Mouse (Mus musculus) layer of hippocampus, adult 9-10 months (tissue): ENCODE measurements at regions not wholly inside any gene's neighbourhood (a gene's known extent, or its start where the extent isn't known, plus 50 kb on each side); places are given as distances from the start of the nearest gene placed in this dataset.

Experiments
- DNase-seq: peaks from one replicate; pipeline ENCODE4 v3.0.0; 2022; ENCODE audit warnings: low spot score

DNA sequence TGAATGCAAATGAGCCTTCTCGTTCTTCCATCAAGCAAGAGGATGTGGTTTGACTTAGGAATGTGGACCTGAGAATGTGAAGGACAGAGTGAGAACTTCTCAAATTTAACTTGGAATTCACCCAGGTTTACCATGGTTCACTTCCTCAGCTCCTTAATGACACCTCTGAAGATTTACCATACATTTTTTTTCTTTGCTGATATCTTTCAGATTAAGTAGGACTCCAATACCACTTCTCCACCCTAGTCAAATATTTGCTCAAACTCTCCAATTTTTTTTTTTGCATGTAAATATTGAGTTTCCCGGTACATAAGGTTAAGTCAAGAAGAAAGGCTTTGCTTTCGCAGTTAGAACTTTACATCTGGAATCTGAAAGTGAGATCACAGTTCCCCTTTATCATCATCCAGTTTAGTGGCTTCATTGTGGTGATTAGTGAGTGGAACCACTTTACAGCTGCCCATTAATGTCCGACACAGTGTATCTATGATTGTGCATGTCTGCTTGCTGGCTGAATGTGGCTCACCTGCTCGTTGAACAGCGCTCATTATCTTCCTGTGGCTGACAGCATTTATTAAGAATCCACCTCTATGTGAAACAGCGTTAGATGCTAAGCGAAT is 446.0 kb upstream of the Adam34 start:
- DNase-seq = no peak

DNA sequence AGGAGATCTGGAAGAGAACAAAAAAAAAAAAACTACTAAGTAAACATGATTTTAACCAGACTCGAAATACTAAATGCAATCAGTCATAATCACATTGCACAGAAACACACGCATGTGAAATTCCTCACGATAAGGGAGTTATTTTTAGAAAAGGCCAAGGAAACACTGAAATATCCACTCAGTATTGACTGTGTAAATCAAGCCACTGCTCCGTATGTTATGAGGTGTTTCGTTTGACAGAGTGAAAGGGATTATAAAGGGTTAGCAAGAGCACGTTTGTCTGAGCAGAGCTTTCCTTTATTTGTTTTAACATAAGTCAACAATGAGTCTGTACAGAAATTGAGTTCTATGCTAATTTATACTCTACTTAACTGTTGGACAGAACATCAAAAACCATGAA is 455.3 kb upstream of the Adam34 start:
- DNase-seq = no peak

DNA sequence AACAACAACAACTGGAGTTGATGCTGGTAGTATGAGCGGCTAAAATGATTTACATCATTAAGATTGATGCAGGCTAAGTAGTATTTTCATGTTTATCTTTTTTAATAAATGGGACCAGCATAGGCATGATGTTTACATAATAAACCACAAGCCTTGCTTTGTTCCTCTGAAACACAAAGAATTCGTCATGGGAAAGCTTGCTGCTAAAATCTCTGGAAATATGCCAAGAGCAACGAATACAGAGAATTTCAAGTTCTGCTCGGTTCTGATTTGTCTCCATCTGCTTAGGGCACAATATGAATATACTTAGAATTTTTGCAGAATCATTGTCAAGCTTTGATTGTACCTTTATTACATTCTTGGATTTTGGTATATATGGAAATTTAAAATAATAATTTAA is 467.2 kb upstream of the Adam34 start:
- DNase-seq = peak; percentile 8

DNA sequence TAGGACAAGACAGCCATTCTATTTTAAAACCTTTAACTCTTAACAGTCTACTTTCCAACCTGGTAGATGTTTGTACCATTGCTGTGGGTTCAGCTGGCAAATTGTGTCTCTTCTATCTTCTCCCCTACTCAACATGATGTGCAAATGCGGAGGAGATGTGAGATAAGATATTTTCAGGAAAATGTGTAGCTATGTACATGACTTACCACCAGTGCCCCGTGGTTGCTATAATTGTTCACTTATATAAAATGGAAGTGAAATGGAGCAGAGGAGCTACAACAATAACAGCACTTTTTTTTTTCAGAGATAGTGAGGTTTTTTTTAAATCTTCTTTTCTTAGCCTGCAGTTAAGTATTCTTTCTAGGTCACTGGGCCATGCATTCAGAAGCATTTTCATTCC is 492.4 kb upstream of the Adam34 start:
- no peak for DNase-seq

DNA sequence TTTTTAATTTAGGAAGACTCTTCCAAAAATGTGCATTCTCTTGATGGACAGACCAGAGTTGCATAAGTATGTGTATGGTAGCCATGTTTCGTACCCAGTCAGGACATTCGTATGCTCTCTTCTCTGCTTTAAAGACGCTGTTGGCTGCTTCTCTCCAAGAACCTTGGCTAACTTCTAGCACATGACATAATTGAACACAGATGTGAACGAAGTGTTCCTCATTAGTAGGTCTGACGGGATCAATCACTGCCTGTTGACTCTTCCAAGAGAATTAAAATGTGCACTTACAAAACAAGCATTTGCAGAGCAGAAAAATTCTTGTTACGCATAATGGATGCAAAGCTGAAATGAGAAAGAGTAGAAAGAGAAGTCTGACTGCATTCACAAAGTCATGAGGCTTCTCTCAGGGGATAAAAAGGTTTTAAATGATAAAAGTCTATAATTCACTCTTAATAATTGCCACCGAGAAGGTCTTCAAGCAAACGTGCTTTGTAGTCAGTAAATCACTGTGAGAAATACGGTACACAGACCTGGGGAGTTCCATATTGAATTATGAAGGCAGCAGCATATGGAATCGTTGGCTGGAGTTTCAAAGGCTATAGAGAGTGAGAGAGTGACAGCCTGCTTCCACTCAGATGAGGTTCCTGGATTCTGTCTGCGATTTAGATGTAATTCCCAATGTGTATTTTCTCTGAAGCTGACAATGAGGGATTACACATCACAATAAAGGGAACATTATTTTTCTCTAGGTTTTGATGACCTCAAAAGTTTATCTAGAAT is 496.7 kb upstream of the Adam34 start:
- DNase-seq = no peak

DNA sequence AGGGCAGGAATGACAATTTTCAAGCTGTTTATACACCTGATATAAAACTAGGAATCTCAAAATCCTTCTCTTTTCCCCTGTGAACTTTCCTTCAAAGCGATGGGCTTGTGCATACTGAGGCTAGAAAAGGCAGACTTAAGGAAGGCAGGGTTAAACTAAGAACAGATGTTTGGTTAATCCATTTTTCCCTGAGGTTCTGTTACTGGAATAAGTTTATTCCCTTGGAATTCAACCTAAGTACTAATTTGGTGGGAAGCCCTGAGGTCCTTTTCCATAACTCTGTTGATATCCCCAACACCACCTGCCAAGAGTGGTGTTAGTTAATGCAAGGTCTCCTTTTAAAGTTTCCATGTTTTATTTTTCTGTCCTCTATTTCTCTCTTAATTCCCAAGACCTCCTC is 512.5 kb upstream of the Adam34 start:
- DNase-seq = no peak

DNA sequence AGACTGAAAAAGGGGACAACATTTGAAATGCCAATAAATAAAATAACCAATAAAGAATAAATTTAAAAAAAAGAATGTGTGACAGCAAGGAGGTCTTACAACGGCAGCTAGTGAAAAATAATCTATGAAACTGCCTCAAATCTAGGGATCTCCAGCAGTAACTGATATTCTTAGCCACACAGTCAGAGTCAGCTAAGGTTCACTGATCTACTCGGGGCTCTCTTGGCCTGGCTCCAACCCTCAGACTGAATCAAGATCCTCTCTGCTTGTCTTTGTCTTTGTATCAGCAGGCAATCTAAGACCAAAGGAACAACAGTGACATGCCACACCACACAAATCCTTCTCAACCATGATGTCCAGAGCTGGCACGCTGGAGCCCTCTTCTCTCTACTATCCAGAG is 542.5 kb upstream of the Adam34 start:
- DNase-seq = no peak

DNA sequence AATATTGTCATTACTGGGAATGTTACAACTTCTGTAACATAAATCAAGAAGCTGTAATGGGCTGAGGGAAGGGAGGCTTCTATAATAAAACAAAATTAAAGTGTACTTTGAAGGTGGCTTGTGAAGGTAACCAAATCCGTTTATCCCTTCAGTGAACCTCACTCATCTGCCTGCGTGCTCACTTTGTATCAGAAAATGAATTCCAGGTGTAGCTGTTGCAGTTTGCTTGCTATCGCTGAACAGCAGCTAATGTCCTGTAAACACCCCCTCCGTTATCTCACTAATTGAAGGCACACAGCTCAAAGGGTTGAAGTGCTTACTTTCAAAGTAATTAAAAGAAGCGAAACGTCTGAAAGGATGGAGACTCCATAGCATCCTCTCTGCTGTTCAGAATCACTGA is 547.2 kb upstream of the Adam34 start:
- no peak for DNase-seq

DNA sequence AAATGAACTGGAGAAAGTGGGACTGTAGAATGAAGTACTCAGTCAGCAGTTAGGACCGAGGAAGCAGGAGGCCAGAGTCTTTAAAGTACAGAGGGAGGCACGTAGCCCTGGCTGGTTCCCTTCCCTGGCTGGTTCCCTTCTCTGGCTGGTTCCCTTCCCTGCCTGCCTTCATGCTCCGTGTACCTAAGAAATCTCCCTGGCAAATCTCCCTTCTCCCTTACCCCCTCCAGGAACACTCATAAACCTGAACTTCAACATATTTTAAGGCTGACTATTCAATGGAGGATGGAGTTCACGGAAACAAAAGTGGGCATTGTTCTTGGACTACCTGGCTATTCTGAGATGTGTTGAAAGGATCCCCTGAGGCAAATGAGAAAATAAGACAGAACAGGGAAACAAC is 551.2 kb upstream of the Adam34 start:
- no peak for DNase-seq

DNA sequence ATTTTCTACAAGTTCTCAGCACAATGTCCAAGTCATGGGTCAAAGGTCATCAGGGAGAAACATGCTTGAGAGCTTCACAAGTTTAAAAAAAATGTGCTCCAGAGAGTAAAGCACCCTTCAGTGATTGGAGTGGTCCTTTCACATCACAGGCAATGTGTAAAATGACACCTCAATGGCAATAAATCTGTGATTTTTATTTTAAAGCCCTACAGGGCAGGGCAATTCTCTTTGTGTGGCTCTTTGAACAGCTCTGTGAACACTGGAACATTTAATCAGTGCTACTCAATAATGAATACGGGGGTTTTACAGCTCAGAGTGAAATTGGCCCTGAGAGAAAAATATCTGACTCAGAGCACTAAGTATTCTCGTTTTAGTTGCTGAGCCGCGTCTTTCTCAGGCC is 563.5 kb upstream of the Adam34 start:
- DNase-seq = no peak

DNA sequence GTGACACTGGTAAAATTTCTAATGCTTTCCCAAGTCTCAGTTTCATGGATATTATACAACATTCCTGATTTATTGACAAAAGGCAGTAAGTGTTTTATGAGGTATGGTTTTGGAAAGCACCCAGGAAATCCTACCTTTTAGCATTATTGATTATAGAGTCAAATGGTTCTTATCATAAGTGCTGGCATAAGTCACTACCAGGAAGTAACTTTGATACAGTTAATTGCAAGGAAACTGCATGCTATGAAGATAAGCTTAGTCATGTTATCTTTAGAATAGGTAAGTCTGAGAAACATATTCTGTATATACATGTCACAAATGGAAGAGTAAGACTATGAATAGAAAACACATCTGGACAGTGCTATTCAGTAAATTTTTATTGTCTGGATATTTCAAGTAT is 608.4 kb upstream of the Adam34 start:
- DNase-seq = no peak

DNA sequence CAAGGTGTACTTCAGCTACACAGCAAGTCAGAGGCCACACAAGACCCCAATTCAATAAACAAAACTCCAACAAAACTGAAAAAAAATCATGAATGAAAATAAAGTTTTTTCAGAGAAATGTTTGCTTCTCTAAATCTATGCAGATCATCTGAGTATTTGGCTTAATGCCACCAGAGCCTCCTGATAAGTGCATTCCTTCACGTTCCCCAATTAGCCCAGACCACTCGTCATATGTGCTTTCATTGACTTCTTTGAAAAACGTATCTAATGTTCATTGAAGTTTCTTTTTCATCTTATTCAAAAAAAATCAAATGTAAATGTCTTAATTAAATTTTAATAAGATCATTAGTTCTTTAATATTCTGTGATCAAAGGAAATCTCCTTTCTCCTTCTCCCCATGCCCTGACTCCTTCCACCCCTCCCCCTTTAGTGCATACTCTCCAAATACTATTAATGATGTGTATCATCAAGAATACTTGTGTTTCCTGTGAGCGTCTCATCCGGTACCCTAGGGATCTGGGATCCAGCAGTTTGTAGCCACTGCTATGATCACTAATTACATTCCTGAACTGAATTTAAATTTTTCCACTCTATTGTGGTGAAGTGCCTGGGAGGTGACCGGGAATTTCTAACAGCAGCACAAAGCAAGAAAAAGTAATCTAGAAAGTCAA is 600.8 kb upstream of the Fat1 start:
- DNase-seq = no peak

DNA sequence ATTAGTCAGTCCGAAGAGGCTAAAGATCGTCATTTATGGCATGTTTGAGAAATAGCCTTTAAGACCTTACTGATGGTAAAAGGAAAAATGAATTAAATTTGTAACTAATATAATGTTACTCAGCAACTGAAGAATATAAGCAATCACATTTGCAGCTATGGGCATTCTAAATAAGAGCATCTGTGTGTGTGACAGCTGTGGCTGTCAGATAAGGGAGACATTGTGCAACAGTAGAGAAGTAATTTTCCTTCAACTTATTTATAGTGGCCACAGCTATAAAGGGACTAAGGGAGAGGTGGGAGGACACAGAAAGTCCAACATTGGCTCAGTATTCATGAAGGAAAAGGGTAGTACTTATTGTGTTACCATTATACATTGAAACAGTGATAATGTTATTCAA is 591.8 kb upstream of the Fat1 start:
- DNase-seq = no peak

DNA sequence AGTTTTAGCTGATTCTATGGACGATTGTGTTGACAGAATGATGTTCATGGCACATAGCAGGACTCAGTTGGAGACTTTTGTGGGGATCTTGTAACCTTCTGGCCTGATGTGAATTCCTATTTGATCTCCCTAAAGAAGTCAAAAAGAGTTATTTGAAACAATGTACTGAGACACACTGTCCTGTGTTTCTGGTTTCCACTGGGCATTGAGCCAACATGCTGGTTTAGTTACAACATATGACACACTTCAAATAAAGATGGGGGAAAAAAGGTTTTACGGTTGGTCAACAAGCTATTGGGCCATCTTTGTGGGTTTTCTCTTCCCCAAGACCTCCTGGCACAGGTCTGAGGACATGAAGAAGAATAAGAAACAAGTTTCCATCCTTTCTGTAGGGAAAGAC is 591.3 kb upstream of the Fat1 start:
- DNase-seq = no peak

DNA sequence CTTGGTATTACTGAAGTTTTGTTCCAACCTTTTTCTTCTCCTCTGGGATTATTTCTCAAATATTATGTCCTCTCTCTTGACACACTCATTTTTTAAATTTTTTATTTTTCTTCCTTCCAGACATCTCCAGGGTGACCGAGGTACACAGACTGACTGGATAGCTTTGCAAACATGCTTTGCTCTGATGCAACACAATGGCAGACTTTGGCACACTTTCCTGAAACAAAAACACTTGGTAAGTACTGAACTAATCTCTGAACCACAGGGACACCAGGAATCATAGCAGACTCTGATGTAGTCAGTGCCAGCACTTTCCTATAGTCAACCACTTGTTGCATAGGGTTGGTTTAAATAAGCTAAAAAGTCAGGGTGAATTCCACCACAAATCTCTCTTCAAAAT is 587.8 kb upstream of the Fat1 start:
- DNase-seq = no peak

DNA sequence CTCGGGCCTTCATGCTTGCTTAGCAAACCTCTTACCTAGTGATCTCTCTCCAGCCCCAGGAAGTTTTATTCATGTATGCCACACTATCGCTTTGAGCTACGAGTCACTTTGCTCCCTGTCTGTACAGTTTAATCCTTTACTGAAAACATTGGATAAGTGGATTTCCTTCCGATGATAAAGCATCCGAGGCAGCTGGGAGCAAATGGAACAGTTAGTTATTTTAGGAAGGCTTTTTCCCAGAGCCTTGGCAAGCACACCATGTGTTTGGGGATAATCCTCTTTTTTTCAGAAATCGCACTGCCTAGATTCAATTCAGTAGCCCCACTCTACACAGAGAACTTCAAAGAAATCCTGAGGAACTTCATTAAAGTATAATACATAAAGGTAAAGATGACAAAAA is 561.3 kb upstream of the Fat1 start:
- no peak for DNase-seq

DNA sequence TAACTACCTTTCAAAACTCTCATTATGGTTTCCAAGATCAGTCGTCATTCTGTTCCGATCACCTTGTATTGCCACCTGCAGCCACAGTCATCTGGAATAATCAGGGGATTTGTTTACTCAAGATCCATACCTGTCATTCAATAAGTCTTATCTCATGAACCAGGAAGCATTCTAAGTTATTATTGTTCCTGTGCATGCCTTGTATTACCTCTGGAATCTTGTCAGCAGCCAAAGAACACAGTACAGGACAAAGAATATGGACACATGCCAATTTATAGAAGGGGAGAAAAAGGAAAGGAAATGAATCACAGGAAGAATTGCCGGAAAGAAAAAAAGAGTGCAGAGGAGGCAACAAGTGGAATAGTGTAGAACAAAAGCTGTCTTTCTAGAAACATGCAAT is 557.5 kb upstream of the Fat1 start:
- no peak for DNase-seq

DNA sequence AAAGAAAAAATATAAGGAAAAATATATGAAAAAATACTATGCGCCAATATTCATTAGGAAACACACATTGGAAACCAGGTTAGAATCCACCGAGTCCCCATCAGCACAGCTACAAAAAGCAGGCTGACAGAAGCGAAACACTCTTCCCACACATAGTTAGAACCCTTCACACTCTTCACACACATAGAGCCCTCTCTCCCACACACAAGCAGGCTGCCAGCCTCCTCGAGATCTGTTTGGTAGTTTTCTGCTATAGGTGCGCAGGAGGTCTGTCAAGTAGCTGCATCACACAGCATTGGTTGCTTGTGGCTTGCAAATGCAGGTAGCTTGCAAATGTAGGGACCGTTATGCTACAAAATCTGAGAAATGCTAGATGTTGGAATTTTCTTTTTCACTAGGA is 526.8 kb upstream of the Fat1 start:
- DNase-seq = no peak

DNA sequence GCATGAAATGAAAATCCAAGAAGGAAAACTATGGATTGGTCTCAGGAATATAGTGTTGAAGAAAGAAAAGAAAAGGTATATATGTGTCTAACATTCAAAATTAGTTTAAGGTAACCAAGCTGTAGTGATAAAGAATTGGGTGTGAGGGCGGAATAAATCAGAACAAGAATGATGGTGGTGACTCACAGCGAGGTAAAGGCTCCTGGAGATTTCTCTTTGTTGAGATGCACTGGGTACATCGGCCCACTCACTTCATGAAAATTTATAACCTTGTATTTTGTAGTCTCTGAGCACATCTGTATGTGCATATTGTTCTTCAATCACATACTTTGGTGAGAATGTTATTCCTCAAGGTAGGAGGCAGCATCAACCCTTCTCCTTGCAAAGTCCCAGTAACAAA is 525.0 kb upstream of the Fat1 start:
- no peak for DNase-seq

DNA sequence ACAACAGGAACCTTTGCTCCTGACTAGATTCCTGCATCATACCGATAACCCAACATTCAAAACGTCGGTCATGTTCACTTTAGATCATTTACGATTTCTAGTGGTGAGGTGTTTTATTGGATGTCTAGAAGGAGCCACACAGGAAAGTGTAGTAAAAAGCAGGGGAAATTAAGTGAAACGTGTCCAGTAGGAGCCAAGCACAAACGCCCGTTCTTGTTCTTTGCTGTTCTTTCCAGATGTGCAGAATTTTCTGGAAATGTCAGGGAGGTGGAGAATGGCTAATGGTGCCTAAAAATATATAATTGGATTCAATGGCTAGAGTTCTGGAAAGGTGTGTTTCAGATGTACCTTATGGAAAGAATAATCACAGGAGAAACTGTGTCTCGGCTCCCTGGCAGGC is 517.2 kb upstream of the Fat1 start:
- no peak for DNase-seq

DNA sequence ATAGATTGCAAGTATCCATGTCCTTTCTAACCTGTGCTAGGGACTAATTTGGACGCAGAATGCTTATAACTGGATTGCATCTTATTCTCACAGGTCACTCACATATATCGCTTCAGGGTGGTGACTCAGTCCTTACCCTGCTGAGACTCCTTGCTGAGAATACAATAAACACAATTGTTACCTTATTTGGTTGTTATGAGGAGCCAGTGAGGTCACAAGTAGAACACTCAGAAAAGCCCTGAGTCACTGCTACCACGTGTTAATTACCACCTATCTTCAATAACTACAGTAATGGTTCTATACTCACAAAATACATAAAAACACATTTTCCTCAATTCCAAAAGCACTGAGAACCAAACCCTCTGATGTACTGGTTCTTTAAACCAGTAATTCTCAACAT is 479.8 kb upstream of the Fat1 start:
- no peak for DNase-seq

DNA sequence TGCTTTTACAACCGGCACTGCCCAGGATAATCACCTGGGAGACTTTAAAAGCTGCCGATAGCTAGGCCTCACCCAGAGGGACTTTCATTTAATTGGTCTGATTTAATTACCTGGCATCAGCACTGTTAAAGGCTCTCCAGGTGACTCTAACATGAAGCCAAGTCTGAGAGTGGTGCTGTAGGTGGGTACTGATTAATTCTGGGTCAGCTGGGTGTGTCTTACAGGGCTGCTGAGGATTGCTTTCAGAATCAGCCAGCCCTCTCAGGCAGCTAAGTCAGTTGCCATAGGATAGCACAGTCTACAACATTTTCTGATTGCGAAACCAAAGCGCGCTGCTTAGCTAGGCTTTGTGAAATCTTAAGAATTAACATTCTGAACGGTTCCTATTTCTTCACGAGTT is 478.9 kb upstream of the Fat1 start:
- no peak for DNase-seq

DNA sequence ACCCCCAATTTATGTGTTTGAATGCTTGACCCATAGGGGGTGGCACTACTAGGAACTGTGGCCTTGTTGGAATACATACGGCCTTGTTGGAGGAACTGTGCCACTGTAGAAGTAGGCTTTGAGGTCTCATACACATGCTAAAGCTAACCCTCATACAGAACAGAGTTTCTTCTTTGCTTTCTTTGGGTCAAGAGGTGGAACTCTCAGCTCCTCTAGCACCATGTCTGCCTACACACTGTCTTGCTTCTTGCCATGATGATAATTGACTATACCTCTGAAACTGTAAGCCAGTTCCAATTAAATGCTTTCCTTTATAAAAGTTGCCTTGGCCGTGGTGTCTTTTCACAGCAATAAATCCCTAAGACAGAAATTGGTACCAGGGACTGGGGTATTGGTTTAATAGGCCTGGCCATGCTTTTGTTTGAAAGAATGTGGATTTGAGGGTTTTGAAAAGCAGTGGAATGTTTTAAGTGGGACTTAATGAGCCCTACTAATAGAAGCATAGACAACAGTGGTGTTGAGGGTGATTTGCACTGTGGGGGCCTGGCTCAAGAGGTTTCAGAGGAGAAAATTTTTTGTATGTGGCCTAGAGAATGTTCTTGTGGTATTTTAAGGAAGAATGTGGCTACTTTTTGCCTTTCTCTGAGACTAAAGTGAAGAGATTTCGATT is 468.7 kb upstream of the Fat1 start:
- DNase-seq = no peak
